In genomic region chr1:34819225-34819910, GRCm38 (mm10) we compare ENCODE assay signal across 14 mouse cellular contexts.
"Had no signal": no experiment of that assay in that cellular context is flagged by ENCODE, and none has a peak within 500 bp of the region (broad histone marks: within the 10 kb centered on the region; RNA-seq: fewer than 3 reads in every experiment).

No protein-coding gene starts in this region.

- H3K4me1 ChIP-seq: limb, embryonic 10.5 days; liver, embryonic 15.5 days; midbrain, embryonic 15.5 days; neural tube, embryonic 13.5 days had no signal

- DNase-seq: kidney, adult 18-20 months; kidney, postnatal 10 days; kidney, postnatal 4 days; right cerebral cortex, postnatal 14 days; thymus, postnatal 36 days had no signal

- H3K27me3 ChIP-seq: hindbrain, embryonic 15.5 days; liver, embryonic 15.5 days; midbrain, embryonic 15.5 days; neural tube, embryonic 13.5 days had no signal

- H3K4me2 ChIP-seq: hindbrain, embryonic 15.5 days; liver, embryonic 11.5 days; liver, embryonic 15.5 days; midbrain, embryonic 15.5 days; neural tube, embryonic 13.5 days had no signal

- H3K4me3 ChIP-seq: hindbrain, embryonic 15.5 days; left cerebral cortex, adult 2 months; limb, embryonic 10.5 days; liver, embryonic 15.5 days; midbrain, embryonic 10.5 days; midbrain, embryonic 15.5 days; neural tube, embryonic 13.5 days had no signal

- H3K9ac ChIP-seq: hindbrain, embryonic 15.5 days; liver, embryonic 15.5 days; midbrain, embryonic 15.5 days; neural tube, embryonic 13.5 days had no signal

- H3K27ac ChIP-seq: hindbrain, embryonic 15.5 days; left cerebral cortex, adult 2 months; limb, embryonic 10.5 days; liver, embryonic 15.5 days; midbrain, embryonic 10.5 days; midbrain, embryonic 15.5 days; neural tube, embryonic 13.5 days had no signal

- H3K9me3 ChIP-seq: hindbrain, embryonic 15.5 days; limb, embryonic 10.5 days; liver, embryonic 15.5 days; midbrain, embryonic 10.5 days; midbrain, embryonic 15.5 days; neural tube, embryonic 13.5 days had no signal

- ATAC-seq: inflammation-experienced regulatory T-cells, adult 6 months; midbrain, embryonic 15.5 days had no signal
